Mouse (Mus musculus) lung, adult 2 months (tissue): ENCODE results near the gene Uvrag.

Experiments
- CTCF ChIP-seq: fragments of 200-500 bp; IDR thresholded peaks from 2 replicates; pipeline ENCODE4 v1.5.1; 2011; ENCODE audit warnings: mild to moderate bottlenecking, low read length, control low read depth; ENCODE audit not compliant: insufficient read depth
- POLR2A ChIP-seq: fragments of 200-500 bp; IDR thresholded peaks from 2 replicates; pipeline ENCODE4 v1.6.1; 2011; ENCODE audit warnings: low read depth, mild to moderate bottlenecking, control low read depth, low read length, borderline replicate concordance; ENCODE audit errors: extremely low read depth

DNA sequence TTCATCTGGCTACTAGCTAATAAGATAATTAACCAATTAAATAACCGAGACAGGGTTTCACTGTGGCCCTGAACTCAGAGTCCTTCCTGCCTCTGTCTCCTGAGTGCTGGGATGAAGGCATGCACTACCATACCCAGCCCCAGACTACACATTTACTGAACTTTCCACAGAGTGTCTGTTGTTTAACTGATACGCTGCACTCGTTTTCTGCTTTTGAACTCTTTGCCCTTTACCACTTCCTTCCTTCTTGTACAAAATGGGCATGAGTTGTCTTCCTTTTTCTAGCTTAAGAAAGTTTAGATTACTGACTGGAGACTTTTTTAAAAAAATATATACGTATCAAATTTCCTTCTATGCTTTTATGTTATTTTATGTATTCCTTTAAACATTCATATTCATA is 147.5 kb downstream of the Uvrag start:
- TF ChIP-seq CTCF (no peak), POLR2A (no peak)
